Mouse (Mus musculus) CH12.LX (cell line): ENCODE data around the gene Iars. TPM values are rescaled to one million over a fixed set of nuclear protein-coding genes. Genes with fewer than 3 reads are reported as not detected.

Source experiments
- DNase-seq: peaks from one replicate; pipeline ENCODE4 v3.0.0-alpha.2; 2013; ENCODE audit errors: extremely low read depth
- H3K27ac ChIP-seq: 2 replicates; pipeline ENCODE4 v1.5.1; 2012; ENCODE audit warnings: low read depth, mild to moderate bottlenecking, control low read depth, moderate library complexity; ENCODE audit not compliant: insufficient read depth
- H3K27me3 ChIP-seq: replicated peaks from 2 replicates; pipeline ENCODE3; 2012; ENCODE audit warnings: inconsistent platforms
- H3K36me3 ChIP-seq, 2 experiments: replicated peaks in 1 of 2; 2 replicates each; pipeline versions ENCODE3 to v1.6.1; 2012; ENCODE audit warnings: inconsistent platforms in 1 of 2, low read length in 1 of 2, mild to moderate bottlenecking in 1 of 2, mixed read lengths in 1 of 2, moderate library complexity in 1 of 2; ENCODE audit not compliant: control insufficient read depth in 1 of 2, insufficient read depth in 1 of 2
- H3K4me1 ChIP-seq, 2 experiments: 2 replicates each; pipeline ENCODE4 v1.6.1; 2012; ENCODE audit warnings: inconsistent platforms in 1 of 2, moderate library complexity in 1 of 2; ENCODE audit not compliant: insufficient read depth in 2 of 2, control insufficient read depth in 1 of 2
- H3K4me2 ChIP-seq: 2 replicates; pipeline ENCODE4 v1.6.1; 2012; ENCODE audit warnings: low read depth, mild to moderate bottlenecking, control low read depth; ENCODE audit not compliant: poor library complexity, insufficient read depth, severe bottlenecking
- H3K4me3 ChIP-seq, 3 experiments: fragments of 150-350 bp in 1 of 3; sonication (generic) in 1 of 3; replicated peaks in 1 of 3; 2 replicates each; pipeline versions ENCODE3 to v1.5.1; 2011 to 2012; ENCODE audit warnings: low read depth in 2 of 3, low read length in 2 of 3, mild to moderate bottlenecking in 2 of 3, moderate library complexity in 2 of 3, control low read depth in 1 of 3, improper control_type of control experiment in 1 of 3, inconsistent platforms in 1 of 3, mixed read lengths in 1 of 3; ENCODE audit not compliant: poor library complexity in 1 of 3
- H3K79me2 ChIP-seq: replicated peaks from 2 replicates; pipeline ENCODE4 v1.6.1; 2012; ENCODE audit warnings: mild to moderate bottlenecking, moderate library complexity; ENCODE audit not compliant: control insufficient read depth, poor library complexity, insufficient read depth, severe bottlenecking; ENCODE audit errors: extremely low read depth
- H3K9ac ChIP-seq: 2 replicates; pipeline ENCODE4 v1.6.1; 2012; ENCODE audit warnings: low read depth, mild to moderate bottlenecking, control low read depth, moderate library complexity; ENCODE audit not compliant: insufficient read depth
- H3K9me3 ChIP-seq: replicated peaks from 2 replicates; pipeline ENCODE3; 2012; ENCODE audit warnings: low read length, inconsistent platforms, mixed read lengths
- BHLHE40 ChIP-seq: IDR thresholded peaks from 2 replicates; pipeline ENCODE4 v1.6.1; 2011; ENCODE audit warnings: mild to moderate bottlenecking, low read depth, low read length, improper control_type of control experiment
- CHD1 ChIP-seq: IDR thresholded peaks from 2 replicates; pipeline ENCODE4 v1.6.1; 2012; ENCODE audit warnings: low read depth, low read length, improper control_type of control experiment, inconsistent platforms
- E2F4 ChIP-seq: IDR thresholded peaks from 2 replicates; pipeline ENCODE4 v1.6.1; 2011; ENCODE audit warnings: low read depth, low read length, improper control_type of control experiment; ENCODE audit not compliant: insufficient replicate concordance
- ETS1 ChIP-seq: conservative IDR thresholded peaks from 2 replicates; pipeline ENCODE4 v1.6.1; 2012; ENCODE audit warnings: low read depth, mild to moderate bottlenecking, inconsistent platforms, low read length, improper control_type of control experiment, moderate library complexity
- GABPA ChIP-seq: IDR thresholded peaks from 2 replicates; pipeline ENCODE4 v1.6.1; 2012; ENCODE audit warnings: low read depth, low read length, improper control_type of control experiment, inconsistent platforms; ENCODE audit not compliant: insufficient replicate concordance
- JUN ChIP-seq: IDR thresholded peaks from 2 replicates; pipeline ENCODE4 v1.6.1; 2011; ENCODE audit warnings: low read depth, mild to moderate bottlenecking, low read length, improper control_type of control experiment, moderate library complexity; ENCODE audit not compliant: insufficient read depth
- JUND ChIP-seq: conservative IDR thresholded peaks from 2 replicates; pipeline ENCODE4 v1.6.1; 2011; ENCODE audit warnings: low read depth, low read length, improper control_type of control experiment
- MAFK ChIP-seq: IDR thresholded peaks from 2 replicates; pipeline ENCODE4 v1.6.1; 2011; ENCODE audit warnings: low read length, improper control_type of control experiment; ENCODE audit not compliant: insufficient replicate concordance
- MXI1 ChIP-seq: IDR thresholded peaks from 2 replicates; pipeline ENCODE4 v1.6.1; 2011; ENCODE audit warnings: mild to moderate bottlenecking, low read depth, low read length, improper control_type of control experiment
- POLR2AphosphoS2 ChIP-seq: IDR thresholded peaks from 2 replicates; pipeline ENCODE4 v1.6.1; 2011; ENCODE audit warnings: low read depth, low read length, improper control_type of control experiment
- RCOR1 ChIP-seq: conservative IDR thresholded peaks from 2 replicates; pipeline ENCODE4 v1.6.1; 2012; ENCODE audit warnings: low read depth, mild to moderate bottlenecking, inconsistent platforms, low read length, improper control_type of control experiment
- SMC3 ChIP-seq: IDR thresholded peaks from 2 replicates; pipeline ENCODE4 v1.6.1; 2011; ENCODE audit warnings: low read depth, low read length, improper control_type of control experiment
- UBTF ChIP-seq: IDR thresholded peaks from 2 replicates; pipeline ENCODE4 v1.6.1; 2012; ENCODE audit warnings: low read depth, mild to moderate bottlenecking, inconsistent platforms, low read length, improper control_type of control experiment, moderate library complexity
- dilution Hi-C: fragments of 300-500 bp; cut with MboI; formaldehyde crosslinking; loops from 2 replicates; pipeline ENCODE4 v1.14.3; 2020; ENCODE audit warnings: low sequenced_read_pairs; ENCODE audit not compliant: extremely low pct_unique_long_range_greater_than_20kb, extremely low pct_ligation_motif_present
- in situ Hi-C: fragments of 300-500 bp; cut with MboI; formaldehyde crosslinking; loops from 3 replicates; pipeline ENCODE4 v1.14.3; 2019; ENCODE audit warnings: low sequenced_read_pairs, low pct_ligation_motif_present, low pct_unique_long_range_greater_than_20kb, mixed read lengths
- polyA plus RNA-seq: library from polyadenylated mRNA; unstranded; fragments of >175 nt; gene quantifications from 2 replicates; pipeline ENCODE4 v1.2.1, GENCODE M21; 2012; ENCODE audit warnings: low read depth; ENCODE audit not compliant: insufficient read length
- total RNA-seq, 2 experiments: library from RNA; depleted of rRNA; stranded (reverse); fragments of 300-350 nt in 1 of 2; fragments of >200 nt in 1 of 2; gene quantifications; 2 replicates each; pipeline ENCODE4 v1.2.3; 2012 to 2014

Iars gene
- total and polyA plus RNA-seq, 3 experiments = 88.2 to 160 (median 141) TPM

DNA sequence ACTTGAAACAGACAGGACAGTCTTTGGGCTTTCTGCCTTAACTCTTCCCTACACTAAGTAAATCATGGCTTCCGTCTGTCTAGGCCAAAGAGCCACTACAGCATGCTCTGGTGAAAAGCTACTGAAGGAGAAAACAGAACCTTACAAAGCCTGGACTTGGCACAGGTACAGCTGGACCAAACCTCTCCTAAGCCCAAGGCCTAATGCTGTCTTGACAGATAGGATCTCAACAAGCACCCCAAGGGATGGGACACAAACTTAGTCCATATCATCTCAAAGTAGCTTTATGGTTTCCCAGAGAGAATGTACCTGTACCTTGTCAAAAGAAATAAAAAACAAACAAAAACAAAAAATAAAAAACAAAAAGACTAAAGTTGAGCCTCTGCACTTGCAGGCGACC is 54.5 kb downstream of the Iars start:
- Histone ChIP-seq H3K9me3 (no peaks in the 10 kb centered on the region), H3K4me3 (no peak overlapping the region), H3K27ac (no peak overlapping the region), H3K9ac (no peak overlapping the region), H3K4me2 (no peak overlapping the region), H3K27me3 (no peaks in the 10 kb centered on the region), H3K4me1 (no peaks in the 10 kb centered on the region), H3K36me3 (peaks cover 36 to 66% of the 10 kb centered on the region in 2 experiments), H3K79me2 (no peaks in the 10 kb centered on the region)
- in situ Hi-C loops = no loop called here
- no peak for DNase-seq
- dilution Hi-C loops = no loop called here
- TF ChIP-seq JUND (no peak), POLR2AphosphoS2 (0 out of 2 replicates have a peak, but pooled peaks have one; percentile 76)

DNA sequence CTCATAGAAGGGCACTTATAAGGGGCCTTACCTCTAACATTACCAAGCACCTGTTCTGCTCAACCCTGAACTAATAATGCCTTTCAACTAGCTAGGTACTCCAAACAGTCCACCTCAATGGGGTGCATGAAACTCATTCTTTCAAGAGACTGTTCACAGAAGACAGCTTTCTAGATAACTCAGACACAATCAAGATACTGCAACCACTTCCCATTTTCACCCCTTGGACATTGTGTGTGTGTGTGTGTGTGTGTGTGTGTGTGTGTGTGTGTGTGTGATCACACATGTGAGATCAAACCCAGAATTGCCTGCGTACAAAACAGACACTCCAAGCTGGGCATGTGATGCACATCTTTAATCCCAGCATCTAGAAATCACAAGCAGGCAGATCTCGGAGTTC is 56.1 kb downstream of the Iars start:
- no peaks in the 10 kb centered on the region for H3K9me3 ChIP-seq
- TF ChIP-seq RCOR1 (no peak), MAFK (no peak), POLR2AphosphoS2 (0 out of 2 replicates have a peak, but pooled peaks have one; percentile 18), E2F4 (no peak)
- no peak overlapping the region for H3K4me2 ChIP-seq
- peaks cover 22 to 57% of the 10 kb centered on the region in 2 experiments for H3K36me3 ChIP-seq
- in situ Hi-C loops (no loop called here), dilution Hi-C loops (no loop called here)
- no peaks in the 10 kb centered on the region for H3K27me3 ChIP-seq
- no peaks in the 10 kb centered on the region for H3K79me2 ChIP-seq
- H3K9ac ChIP-seq = no peak overlapping the region
- no peak for DNase-seq
- no peaks in the 10 kb centered on the region for H3K4me1 ChIP-seq
- H3K27ac ChIP-seq = no peak overlapping the region
- no peak overlapping the region for H3K4me3 ChIP-seq

DNA sequence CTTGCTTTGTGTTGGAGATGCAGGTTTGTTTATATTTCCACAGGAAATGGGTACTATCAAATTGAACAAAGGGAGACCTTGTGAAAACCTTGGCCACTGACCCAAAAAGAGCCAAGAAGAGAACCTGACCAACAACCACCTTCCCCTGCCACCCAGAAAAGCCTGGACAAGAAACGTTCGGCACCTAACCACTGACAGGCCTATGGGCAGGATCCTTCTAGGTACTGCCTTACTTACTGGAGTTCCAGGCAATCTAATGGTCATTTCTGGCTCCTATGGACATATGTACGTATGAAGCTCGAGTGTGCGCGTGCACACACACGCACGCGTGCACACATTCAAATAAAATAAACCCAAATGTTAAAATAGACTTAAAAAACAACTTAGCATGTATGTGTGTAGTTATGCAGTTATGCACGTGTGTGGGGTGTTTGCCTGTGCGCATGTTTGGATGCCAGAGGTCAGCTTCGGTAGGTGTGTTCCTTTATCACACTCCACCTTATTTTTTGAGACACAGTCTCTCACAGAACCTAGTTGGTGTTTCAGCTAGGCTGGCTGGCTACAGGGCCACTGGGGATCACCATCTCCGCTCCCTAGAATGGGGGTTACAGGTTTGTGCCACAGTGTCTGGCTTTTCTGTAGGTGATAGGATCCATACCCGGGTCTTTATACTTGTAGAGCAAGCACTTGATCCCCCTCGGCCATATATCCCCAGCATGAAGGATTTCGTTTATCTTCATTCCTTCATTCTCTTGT is 59.6 kb downstream of the Iars start:
- DNase-seq = no peak
- TF ChIP-seq CHD1 = no peak
- no peak for TF ChIP-seq MXI1
- no peak for TF ChIP-seq JUN
- no peak for TF ChIP-seq UBTF
- TF ChIP-seq SMC3 = no peak
- no peak for TF ChIP-seq ETS1
- TF ChIP-seq E2F4 = no peak
- TF ChIP-seq GABPA = no peak
- TF ChIP-seq BHLHE40 = no peak
- TF ChIP-seq MAFK = no peak
- TF ChIP-seq, all 38 proteins: peak for 0
- Histone ChIP-seq H3K36me3 (peaks cover 0 to 26% of the 10 kb centered on the region in 2 experiments), H3K4me1 (no peaks in the 10 kb centered on the region), H3K27ac (no peak overlapping the region), H3K4me2 (no peak overlapping the region), H3K9ac (no peak overlapping the region), H3K4me3 (no peak overlapping the region), H3K79me2 (no peaks in the 10 kb centered on the region), H3K27me3 (no peaks in the 10 kb centered on the region), H3K9me3 (no peaks in the 10 kb centered on the region)
- in situ Hi-C loops = no loop called here
- dilution Hi-C loops = no loop called here
